Mouse (Mus musculus) C2C12 (cell line): ENCODE measurements around the gene Nrf1. TPM values are rescaled to one million over a fixed set of nuclear protein-coding genes. Genes with fewer than 3 reads are reported as not detected.

Experiments used
- H3K27me3 ChIP-seq: one replicate; pipeline ENCODE4 v1.6.1; 2011; ENCODE audit not compliant: control insufficient read depth, insufficient read depth, insufficient read length
- H3K36me3 ChIP-seq: one replicate; pipeline ENCODE4 v1.6.1; 2011; ENCODE audit not compliant: control insufficient read depth, insufficient read depth
- H3K4me3 ChIP-seq: one replicate; pipeline ENCODE4 v1.5.1; 2011; ENCODE audit warnings: mild to moderate bottlenecking, control low read depth; ENCODE audit not compliant: poor library complexity, insufficient read depth, severe bottlenecking
- H3K79me2 ChIP-seq: one replicate; pipeline ENCODE4 v1.6.1; 2011; ENCODE audit not compliant: control insufficient read depth, insufficient read depth
- H3K79me3 ChIP-seq: one replicate; pipeline ENCODE4 v1.6.1; 2011; ENCODE audit warnings: low read depth, control low read depth
- H3ac ChIP-seq: one replicate; pipeline ENCODE3; 2011; ENCODE audit warnings: low read depth; ENCODE audit not compliant: control insufficient read depth, insufficient read length
- CEBPB ChIP-seq: IDR thresholded peaks from one replicate; pipeline ENCODE4 v1.6.1; 2011; ENCODE audit warnings: low read depth, mild to moderate bottlenecking, control low read depth, moderate library complexity
- CTCF ChIP-seq: IDR thresholded peaks from one replicate; pipeline ENCODE4 v1.5.1; 2011; ENCODE audit not compliant: control insufficient read depth, insufficient read depth, insufficient read length
- FOSL1 ChIP-seq: IDR thresholded peaks from one replicate; pipeline ENCODE4 v1.8.0; 2011; ENCODE audit warnings: mild to moderate bottlenecking, low read length; ENCODE audit not compliant: poor library complexity, insufficient read depth, severe bottlenecking
- MAX ChIP-seq: IDR thresholded peaks from one replicate; pipeline ENCODE4 v1.6.1; 2011; ENCODE audit warnings: mild to moderate bottlenecking, control low read depth
- MYOD1 ChIP-seq: IDR thresholded peaks from one replicate; pipeline ENCODE4 v1.6.1; 2011; ENCODE audit warnings: low read depth; ENCODE audit not compliant: control insufficient read depth, insufficient read length
- MYOG ChIP-seq: IDR thresholded peaks from one replicate; pipeline ENCODE4 v1.6.1; 2011; ENCODE audit not compliant: control insufficient read depth, insufficient read length; ENCODE audit errors: extremely low read depth
- USF1 ChIP-seq: IDR thresholded peaks from one replicate; pipeline ENCODE4 v1.6.1; 2011; ENCODE audit warnings: low read depth, mild to moderate bottlenecking, control low read depth, moderate library complexity
- polyA plus RNA-seq: library from polyadenylated mRNA; unstranded; fragments of >200 nt; fragmentation: generic; extraction: Trizol; gene quantifications from one replicate; pipeline ENCODE4 v1.2.1, GENCODE M21; 2012; ENCODE audit warnings: missing spikeins

Gene Nrf1
- polyA plus RNA-seq, 1 experiment = 33.7 TPM

DNA sequence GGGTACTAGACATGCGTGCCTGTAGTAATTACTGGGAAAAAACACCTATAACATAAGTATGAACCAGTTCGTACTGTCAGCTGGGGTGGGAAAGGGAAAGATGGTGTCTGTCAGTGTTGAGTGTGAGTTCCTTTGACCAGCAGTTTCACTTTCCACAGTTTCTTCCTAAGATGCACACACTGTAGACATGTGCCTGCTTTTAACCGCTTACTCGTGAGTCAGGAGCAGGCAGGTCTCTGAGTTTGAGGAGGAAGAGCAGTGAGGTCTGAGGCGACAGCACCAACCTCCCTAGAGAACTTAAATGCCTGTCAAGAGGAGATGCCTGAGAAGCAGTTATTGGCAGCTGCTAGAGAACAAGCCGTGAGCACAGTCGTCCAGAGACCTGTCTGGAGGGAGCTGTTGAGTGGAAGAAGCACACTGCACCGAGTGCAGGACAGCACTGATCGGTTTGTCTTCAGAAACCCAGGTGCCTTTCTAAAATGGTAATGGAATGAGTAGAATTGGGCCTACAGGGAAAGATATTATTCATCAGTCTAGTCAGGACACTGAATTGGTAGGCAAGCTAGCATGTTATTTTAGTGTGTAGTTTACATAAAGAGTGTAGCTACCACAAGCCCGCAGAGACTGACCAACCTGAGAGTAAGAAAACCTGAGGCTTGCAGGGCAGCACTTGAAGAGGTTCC lies 62.2 kb downstream of the Nrf1 start:
- Histone ChIP-seq H3K79me3 (no peaks in the 10 kb centered on the region), H3K36me3 (peaks cover 49% of the 10 kb centered on the region), H3K79me2 (no peaks in the 10 kb centered on the region), H3K4me3 (no peak overlapping the region), H3ac (no peak overlapping the region), H3K27me3 (no peaks in the 10 kb centered on the region)
- TF ChIP-seq USF1 (no peak), MYOD1 (no peak), MAX (no peak), CTCF (no peak), MYOG (no peak), FOSL1 (no peak), CEBPB (no peak)

DNA sequence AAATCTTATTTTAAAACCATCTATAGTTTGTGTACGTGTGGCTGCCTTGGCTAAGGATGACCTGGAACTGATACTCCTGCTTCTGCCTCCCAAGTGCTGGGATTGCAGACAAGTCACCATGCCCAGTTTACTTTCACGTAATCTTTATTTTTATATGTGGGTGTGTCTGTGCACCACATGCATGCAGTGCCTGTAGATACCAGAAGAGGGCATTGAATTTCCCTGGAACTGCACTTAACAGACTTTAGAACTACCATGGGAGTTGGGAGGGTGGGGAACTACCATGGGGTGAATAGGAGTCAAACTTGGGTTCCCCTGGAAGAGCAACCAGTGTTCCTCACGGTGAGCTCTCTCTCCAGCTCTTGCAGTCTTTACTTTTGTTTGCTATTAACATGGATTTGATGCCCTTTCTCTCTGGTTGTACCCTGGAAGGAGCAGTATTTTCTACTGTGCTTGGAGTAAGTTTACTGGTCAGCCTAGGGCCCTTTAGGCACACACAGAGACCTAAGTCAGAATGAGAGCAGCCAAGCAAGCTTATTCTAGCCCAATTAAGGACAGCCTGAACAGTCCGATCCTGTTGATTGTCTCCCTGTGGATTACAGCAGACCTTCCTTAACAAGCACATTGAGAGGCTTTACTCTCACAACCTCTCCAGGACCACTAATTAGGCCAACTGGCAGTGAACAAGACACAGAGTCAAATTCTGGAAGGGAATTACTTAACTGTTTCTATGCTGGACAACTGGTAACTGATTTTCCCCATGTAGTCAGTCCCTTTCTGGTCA lies 64.8 kb downstream of the Nrf1 start:
- no peaks in the 10 kb centered on the region for H3K79me2 ChIP-seq
- TF ChIP-seq CTCF (no peak), USF1 (no peak), MYOD1 (no peak), MYOG (no peak), CEBPB (no peak), MAX (no peak), FOSL1 (no peak)
- H3ac ChIP-seq = no peak overlapping the region
- no peaks in the 10 kb centered on the region for H3K79me3 ChIP-seq
- H3K4me3 ChIP-seq = no peak overlapping the region
- H3K27me3 ChIP-seq = no peaks in the 10 kb centered on the region
- H3K36me3 ChIP-seq = peaks cover 59% of the 10 kb centered on the region

DNA sequence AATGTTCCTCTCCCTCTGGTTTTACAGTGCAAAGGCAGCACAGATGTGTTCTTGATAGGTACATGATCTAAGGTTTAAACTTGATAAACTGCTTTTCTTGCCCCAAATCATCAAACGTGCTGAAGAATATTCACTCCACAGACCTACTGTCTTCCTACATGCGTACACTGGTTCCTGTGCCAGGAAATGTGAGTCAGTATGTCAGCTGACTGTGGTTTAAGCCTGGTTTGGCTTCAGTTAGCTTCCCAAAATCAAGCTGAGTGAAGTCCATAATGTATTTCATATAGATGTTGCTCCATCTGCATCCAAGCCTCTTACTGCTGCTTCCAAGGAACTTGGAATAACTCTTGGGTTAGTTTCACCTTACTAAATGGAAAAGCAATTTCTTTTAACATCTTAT lies 66.3 kb downstream of the Nrf1 start:
- H3K79me2 ChIP-seq = no peaks in the 10 kb centered on the region
- TF ChIP-seq CTCF (no peak), CEBPB (no peak), USF1 (peak; percentile 45), MYOD1 (no peak)
- no peaks in the 10 kb centered on the region for H3K27me3 ChIP-seq
- peaks cover 65% of the 10 kb centered on the region for H3K36me3 ChIP-seq
- no peaks in the 10 kb centered on the region for H3K79me3 ChIP-seq
- no peak overlapping the region for H3ac ChIP-seq
- H3K4me3 ChIP-seq = no peak overlapping the region

DNA sequence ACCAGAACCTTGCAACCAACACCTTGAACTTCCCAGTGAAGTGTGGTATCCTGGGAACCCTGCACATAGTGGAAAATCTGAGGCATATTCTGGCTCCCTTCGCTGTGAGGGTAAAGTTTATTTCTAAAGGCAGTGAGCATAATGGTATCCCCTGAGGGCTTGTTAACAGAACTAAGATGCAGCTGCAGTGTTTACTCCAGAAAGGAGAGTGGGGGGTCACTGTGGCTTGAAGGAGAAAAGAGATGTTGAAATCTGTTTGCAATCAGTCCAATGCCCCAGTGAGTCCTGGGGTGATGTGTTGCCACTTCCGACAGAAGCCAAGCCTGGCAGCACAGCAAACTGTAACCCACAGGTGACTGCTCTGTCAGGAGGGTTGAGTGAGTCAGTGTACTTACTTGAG lies 73.4 kb downstream of the Nrf1 start:
- H3ac ChIP-seq = no peak overlapping the region
- peaks cover 73% of the 10 kb centered on the region for H3K36me3 ChIP-seq
- no peak overlapping the region for H3K4me3 ChIP-seq
- no peaks in the 10 kb centered on the region for H3K27me3 ChIP-seq
- H3K79me2 ChIP-seq = no peaks in the 10 kb centered on the region
- TF ChIP-seq CEBPB = no peak
- TF ChIP-seq MAX = no peak
- no peak for TF ChIP-seq USF1
- H3K79me3 ChIP-seq = no peaks in the 10 kb centered on the region

DNA sequence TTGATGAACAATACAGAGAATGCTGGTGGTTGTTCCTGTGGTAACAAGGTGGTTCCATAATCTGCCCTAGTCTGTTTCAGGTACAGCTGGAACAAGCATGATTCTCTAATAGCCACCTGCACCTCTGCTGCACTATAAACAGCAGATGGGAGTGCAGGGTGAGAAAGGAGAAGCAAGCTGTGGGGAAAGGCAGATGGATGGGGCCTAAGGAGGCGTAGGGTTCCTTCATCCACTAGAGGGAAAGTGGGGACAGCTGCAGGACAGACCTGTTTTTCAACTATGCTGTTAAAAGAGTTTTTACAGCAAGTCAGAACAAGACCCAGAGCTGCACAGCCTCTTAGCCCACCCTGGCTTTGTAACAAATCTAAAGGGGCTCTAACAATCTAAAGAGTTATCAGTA lies 73.8 kb downstream of the Nrf1 start:
- Histone ChIP-seq H3K36me3 (peaks cover 70% of the 10 kb centered on the region), H3K4me3 (no peak overlapping the region), H3K27me3 (no peaks in the 10 kb centered on the region), H3ac (no peak overlapping the region), H3K79me3 (no peaks in the 10 kb centered on the region), H3K79me2 (no peaks in the 10 kb centered on the region)
- no peak for TF ChIP-seq MYOD1
- no peak for TF ChIP-seq CEBPB
- no peak for TF ChIP-seq MYOG
- TF ChIP-seq MAX = no peak
- no peak for TF ChIP-seq USF1
- TF ChIP-seq CTCF = no peak
- TF ChIP-seq FOSL1 = no peak

DNA sequence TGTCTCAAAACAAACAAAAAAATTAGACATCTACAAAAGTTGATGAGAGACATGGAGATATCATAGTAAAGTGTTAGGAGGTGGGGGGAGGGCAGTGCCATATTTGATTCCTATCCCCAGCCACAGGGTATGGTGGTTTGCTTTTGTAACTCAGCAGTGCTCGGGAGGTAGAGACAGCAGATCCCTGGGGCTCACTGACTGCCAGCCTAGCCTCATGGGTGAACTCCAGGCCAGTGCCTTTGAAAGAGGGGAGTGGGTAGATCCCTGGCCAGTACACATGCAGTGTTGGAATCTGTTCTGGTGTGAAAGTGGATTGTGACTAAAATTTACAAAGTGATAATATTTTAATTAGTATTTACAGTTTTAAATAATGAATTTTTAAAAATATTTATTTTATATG lies 75.6 kb downstream of the Nrf1 start:
- Histone ChIP-seq H3ac (no peak overlapping the region), H3K79me3 (no peaks in the 10 kb centered on the region), H3K79me2 (no peaks in the 10 kb centered on the region), H3K27me3 (no peaks in the 10 kb centered on the region), H3K4me3 (no peak overlapping the region), H3K36me3 (peaks cover 64% of the 10 kb centered on the region)
- TF ChIP-seq CTCF = no peak
- TF ChIP-seq MAX = no peak
- TF ChIP-seq USF1 = no peak
- no peak for TF ChIP-seq FOSL1
- TF ChIP-seq CEBPB = no peak
- no peak for TF ChIP-seq MYOG
- no peak for TF ChIP-seq MYOD1
